Mouse (Mus musculus) frontal cortex, postnatal 14 days (tissue): ENCODE data around the gene Nfil3.

Source experiments
- DNase-seq, 2 experiments: peaks; one replicate each; pipeline ENCODE4 v3.0.0; 2022; ENCODE audit warnings: low spot score in 2 of 2

Gene Nfil3

GRCm38 (mm10) chr13:52942876-52943388, 37.9 kb downstream of the Nfil3 start:
- DNase-seq: no peak

GRCm38 (mm10) chr13:52940956-52941355, 39.9 kb downstream of the Nfil3 start:
- DNase-seq: no peak

GRCm38 (mm10) chr13:52930582-52930981, 50.3 kb downstream of the Nfil3 start:
- no peak for DNase-seq

- DNase-seq: peak; percentile 63 to 71
These were observed 51.4 kb downstream of the Nfil3 start, which contains the start of gene Auh for GRCm38 (mm10) chr13:52929209-52930171. Auh (minus strand) TSS chr13:52929681.

GRCm38 (mm10) chr13:52928392-52928791, 52.5 kb downstream of the Nfil3 start:
- DNase-seq: no peak

- no peak for DNase-seq
These were observed 56.4 kb downstream of the Nfil3 start for GRCm38 (mm10) chr13:52924457-52924856.

- no peak for DNase-seq
These were observed 58.9 kb downstream of the Nfil3 start for GRCm38 (mm10) chr13:52921966-52922365.

- no peak for DNase-seq
These were observed 59.6 kb downstream of the Nfil3 start for GRCm38 (mm10) chr13:52921065-52921825.

- no peak for DNase-seq
These were observed 61.0 kb downstream of the Nfil3 start for GRCm38 (mm10) chr13:52919790-52920352.

GRCm38 (mm10) chr13:52918333-52918732, 62.5 kb downstream of the Nfil3 start:
- no peak for DNase-seq
